Mouse (Mus musculus) B cell, adult 2 months (primary cell): ENCODE results near the gene BC004004.
"Not testable (repeated sequence)": the region's sequence is repeated elsewhere in the genome, so short reads cannot be mapped to it uniquely, and the experiment has no call there.

Experiments
- DNase-seq, 2 experiments: peaks; one replicate each; pipeline ENCODE4 v3.0.0; 2022

The BC004004 gene

DNA sequence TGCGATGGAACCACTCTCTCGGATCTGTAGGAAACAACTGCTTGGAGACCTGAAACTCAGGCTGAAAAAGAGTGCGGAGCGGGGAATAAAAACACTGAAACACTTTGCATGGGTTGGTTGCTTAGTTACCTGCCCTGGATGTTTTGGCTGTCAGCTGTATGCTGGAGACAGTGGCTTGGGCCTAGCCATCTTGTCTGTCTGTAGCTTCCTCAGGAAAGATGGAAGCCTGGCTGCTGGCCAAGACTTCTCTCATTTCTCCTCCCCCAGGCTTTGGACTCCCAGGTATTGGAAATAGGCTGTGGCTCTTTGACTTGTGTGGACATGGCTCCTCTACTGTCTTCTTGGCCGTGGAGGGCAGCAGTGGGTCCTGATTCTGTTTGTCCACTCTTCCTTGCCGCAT, 32.8 kb downstream of the BC004004 start:
- no peak for DNase-seq

DNA sequence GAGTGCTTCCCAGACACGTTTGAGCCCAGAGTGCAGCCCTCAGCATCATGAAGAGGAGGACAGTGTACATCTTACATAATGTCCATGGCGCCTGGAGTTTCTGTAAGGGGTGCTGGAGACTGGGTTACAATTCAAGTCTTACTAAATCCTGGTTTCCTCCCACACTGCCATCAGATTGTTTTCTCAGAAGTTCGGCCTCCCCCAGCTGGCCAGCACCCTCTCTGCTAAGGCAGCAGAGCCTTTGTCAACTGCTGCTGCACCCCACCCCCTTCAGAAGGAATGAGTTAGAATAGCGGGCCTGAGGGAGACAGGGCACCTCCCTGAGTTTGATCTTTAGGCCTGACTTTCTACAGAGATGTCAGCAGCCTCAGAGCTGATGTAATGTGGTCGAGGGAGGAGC, 33.6 kb downstream of the BC004004 start:
- DNase-seq, result no peak

DNA sequence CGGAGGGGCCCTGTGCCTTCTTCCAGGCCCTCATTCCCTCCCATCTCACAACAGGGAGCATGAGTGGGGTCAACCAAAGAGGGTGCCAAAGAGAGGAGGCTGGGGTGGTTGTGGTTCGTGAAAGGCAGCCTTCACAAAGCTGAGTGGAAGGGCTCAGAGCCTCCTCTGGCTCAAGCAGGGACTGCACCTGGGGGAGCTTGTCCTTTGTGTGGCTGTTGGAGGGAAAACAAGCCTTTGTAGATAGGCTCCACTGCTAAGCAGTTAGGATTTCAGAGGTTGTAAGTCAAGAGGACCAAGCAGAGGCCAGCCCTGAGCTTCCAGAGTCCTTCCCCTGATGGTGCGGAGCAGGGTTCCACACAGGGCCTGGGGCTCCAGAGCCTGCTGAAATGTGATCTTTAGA, 34.5 kb downstream of the BC004004 start:
- peak; percentile 57 to 62 for DNase-seq

DNA sequence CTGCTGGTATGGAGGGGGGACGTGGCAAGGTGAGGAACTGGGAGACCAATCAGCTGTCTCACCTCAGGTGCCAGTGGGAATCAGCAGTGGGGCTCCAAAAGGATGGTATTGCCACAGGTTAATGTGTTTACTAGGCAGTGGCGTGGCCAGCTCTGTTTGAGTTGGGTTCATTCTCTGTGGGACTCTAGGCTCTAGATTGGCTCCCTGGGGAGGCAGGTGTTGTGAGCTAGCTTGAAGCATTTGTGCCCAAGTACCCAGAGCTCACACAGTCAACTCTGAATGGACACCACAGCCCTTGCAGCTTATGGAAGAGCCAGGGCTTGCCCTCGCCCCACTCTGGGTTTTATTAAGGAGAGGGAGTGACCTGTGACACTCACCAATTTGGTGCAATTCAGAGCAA, 35.3 kb downstream of the BC004004 start:
- DNase-seq, result peak; percentile 24 to 39

DNA sequence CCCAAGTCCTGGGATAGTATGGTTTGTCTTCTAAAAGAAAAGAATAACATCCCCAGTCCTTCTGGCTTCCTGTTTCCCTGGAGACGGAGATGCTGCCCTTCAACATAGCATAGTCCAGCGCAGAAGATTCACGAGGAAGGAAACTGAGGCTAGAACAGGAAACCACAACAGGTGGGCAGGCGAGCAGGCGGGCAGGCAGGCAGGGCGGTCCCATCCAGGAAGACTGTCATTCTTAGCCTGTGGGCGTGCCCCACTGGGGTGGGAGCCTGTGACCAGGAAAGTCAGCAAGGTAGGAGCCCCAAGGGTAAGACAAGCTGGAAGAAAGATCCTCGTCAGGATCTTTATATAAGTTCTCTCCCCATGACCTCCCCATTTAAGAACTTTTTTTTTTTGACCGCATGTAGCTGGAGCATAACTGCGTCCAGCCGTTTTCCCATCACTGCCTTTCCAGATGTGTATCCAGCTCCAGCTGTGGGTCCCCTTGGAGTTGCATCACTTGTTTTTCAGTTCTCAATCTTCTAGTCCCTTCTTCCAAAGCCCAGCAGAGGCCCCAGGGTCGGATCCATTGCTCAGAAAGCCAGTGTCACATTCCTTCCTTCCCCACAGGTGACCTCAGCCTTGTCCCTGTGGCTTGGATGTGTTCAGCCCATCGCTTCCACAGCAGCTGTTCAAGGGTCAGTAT, 35.9 kb downstream of the BC004004 start:
- DNase-seq, result peak; percentile 59 to 62

DNA sequence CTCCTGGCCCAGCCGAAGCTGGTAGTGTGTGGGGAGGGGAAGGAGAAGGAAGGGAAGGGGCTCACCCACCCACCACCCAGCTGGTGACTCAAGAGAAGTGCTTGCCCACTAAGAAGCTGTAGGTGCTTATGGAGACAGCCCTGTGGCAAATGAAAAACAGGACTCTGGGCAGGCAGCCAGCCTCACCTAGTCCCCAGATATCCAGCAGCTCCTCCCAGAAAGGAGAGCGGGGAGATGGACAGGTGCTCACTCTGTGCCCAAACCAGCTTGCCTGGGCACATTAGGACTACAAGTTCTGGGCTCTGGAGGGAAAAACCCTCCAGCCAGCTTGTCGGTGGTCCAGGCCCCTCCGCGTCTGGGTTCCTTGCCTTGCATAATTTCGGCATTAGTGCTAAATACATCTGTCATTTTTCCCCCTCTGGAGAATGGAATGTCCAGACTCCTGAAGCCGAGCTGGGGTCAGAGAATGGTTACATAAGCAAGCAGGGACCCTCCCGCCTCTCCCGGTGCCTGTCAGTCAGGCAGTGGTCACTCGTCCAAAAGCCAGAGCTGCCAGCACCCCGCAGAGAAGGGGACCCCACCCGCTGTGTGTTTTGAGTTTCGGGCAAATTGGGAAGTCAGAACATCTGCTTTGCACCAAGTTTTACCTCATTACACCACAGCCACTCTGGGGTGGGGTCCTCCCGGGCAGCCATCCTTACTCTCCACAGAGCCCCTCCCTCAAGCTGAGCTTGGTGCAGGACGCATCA, 36.6 kb downstream of the BC004004 start:
- peak; percentile 31 to 39 for DNase-seq

DNA sequence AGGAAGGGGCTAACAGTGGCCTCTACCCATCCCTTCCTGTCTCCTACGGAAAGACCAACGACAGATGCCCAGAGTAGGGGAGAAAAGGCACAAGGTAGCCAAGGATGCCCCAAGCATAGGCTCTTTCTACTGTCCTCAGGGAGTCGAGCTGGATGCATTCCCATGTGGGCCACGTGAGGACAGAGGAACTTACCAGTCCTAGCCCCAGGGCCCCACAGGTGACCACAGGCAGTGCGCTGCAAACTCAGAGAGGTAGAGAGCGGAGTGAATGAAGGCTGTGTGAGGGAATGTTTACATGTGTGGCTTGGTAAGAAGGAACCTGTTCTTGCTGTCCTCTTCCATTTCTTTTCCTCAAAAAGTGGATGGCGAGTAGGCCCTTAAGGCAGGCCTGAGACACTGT, 37.3 kb downstream of the BC004004 start:
- DNase-seq, result peak; percentile 41 to 48

DNA sequence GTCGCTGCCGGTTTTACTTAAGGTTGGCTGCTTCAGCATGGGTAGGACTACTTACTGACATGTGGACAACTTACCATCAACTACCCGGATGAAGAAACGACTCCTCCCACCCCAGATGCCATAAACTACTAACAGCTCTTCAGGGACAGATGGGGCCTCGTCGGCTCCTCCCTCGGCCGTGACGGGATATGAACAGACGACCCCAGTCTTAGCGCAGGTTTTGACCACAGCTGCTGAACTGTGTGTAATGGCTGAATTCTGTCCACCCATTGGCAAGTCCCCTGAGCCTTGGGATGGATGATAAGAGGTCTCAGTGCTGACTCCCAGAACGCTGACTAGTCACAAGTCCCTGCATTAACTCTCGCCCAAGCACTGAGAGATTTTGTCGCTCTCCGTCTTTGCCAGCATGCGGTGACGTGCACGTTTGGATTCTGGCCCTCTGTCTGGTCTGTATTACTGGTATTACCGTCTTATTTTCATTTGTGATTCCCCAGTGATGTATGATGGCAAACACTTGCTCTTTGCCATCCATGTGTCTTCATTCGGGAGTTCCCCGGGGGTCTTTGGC, 41.6 kb downstream of the BC004004 start:
- no peak for DNase-seq

DNA sequence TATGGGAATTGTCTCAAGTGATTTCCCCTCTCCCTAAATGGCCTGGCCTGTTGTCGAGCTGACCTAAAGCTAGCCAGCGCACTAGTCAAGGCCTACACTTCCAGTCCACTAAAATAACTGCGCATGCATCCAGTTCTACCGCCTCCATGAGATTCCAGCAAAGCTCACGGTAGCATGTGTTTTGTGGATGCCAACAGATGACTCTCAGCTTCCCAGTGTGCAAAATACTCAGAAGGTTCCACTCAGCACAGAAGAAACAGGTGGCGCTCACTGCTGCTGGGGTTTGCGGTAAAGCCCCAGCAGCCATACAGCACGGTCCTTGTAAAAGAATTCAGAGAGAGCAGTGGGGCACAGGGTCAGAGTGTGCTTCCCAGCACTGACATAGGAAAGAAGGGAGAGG, 43.0 kb downstream of the BC004004 start:
- no peak for DNase-seq

DNA sequence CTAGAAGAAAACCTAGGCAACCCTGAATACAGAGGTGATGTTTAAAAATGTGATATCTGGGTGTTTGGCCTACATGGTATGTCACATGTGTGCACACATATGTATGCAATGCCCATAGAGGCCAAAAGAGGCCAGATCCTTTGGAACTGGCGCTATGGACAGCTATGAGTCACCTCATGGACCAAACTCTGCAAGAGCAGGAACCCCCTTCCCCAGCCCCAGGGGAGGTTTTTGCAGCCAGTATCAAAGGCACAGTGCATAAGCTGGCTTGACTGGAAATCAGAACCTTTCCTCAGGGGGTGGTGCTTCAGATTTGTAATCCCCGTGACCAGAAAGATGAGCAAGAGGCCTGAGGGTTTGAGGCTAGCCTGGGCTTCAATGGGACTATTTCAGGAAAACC, 43.5 kb downstream of the BC004004 start:
- no peak for DNase-seq

DNA sequence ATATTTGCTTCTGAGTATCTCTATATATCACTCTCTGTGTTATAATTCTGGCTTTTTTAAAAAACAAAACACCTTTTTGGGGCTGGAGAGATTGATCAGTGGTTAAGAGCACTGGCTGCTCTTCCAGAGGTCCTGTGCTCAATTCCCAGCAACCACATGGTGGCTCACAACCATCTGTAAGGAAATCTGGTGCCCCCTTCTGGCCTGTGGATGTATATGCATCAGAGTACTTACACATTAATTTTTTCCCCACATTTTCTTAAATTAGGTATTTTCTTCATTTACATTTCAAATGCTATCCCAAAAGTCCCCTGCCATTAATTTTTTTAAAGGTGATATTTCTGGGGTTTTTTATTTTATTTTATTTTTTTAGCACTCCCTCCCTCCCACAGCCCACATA, 44.7 kb downstream of the BC004004 start:
- DNase-seq, result peak; percentile 44 to 52

DNA sequence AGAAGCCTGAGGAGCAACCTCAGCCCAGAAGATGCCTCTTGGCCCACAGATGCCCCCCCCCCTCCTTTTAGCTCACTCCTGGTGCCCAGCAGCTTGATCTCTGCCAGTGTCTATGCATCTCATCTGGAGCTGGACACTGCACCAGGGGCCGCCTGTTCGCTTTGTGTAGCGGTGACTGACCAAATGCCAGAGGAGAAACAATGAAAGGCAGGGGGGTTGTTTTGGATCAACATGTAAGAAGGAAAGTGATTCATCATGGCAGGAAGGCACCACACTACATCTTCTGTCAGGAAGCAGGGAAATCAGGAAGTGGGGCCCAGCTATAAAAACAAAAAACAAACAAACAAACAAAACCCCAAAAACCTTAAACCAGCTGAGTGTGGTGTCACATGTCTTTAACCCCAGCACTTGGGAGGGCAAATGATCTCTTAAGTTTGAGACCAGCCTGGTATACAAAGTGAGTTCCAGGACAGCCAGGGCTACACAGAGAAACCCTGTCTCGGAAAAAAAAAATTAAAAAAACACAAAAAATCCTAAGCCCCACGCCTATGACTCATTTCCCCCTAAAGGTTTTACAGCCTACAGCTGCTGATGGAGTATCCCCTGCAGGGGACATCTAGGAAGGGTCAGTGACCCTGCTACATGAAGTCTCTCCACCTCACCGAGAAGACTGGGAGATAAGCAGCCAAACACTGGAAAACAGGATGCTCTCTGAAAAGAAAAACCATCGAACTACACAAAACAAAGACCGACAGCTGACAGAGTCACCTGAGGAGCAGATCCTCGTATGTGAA, 47.3 kb downstream of the BC004004 start:
- no peak for DNase-seq

DNA sequence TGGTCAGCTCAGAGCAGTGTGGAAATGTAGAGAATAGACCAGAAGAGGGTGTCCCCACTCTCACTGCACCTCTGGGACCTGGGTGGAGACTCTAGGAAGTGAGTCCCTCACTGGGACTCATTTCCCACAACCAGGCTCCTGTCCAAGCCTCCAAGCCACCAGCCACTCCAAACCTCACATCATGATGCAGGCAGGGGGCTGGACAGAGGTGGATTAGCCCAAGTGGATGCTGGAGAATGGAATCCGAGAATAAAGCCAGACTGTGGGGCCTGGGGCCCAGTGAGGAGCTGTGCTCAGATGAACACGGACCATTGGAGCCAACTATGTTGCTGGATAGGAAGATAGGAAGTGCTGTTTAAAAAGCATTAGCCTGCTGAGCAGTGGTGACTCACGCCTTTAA, 48.3 kb downstream of the BC004004 start:
- no peak for DNase-seq

DNA sequence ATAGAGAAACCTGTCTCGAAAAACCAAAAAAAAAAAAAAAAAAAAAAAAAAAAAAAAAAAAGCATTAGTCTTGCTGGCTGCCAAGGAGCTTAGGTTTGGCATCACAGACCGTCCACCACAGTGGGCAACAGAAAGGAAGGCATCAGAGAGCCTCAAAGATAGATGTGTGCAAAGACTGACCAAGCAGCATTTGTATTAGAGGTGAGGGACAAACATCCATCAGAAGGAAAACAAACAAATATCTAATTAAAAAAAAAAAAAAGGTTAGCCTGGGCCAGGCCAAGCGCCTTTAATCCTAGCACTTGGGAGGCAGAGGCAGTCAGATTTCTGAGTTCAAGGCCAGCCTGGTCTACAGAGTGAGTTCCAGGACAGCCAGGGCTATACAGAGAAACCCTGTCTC, 48.8 kb downstream of the BC004004 start, which contains the start of gene Pi16:
Gene Pi16 (plus strand): TSS at position 301 of the 400 bp plus-strand sequence.
- DNase-seq, result not testable (repeated sequence)

DNA sequence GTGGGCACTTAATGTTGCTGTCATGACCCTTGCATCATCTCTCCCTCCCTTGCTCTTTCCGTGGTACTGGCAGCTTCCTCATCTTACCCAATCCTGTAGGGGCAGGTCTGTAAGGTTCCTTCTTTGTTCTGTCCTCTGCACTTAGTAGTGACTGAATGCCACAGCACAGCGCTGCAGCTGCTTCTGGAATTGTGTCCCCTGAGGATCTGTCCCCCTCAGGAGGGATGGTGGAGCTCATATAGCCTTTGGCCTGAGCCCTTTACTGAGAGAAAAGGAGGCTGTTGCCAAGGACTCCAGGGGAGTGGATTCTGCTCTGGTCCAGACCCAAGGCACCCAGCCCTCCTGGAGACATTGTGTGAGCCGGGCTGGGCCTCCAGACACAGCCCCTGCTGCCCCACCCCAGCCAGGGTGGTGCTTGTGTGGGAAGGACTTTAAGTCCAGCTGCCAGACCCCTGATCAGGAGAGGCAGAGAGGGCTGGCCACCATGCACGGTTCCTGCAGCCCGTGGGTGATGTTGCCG, 50.2 kb downstream of the BC004004 start:
- DNase-seq, result no peak

DNA sequence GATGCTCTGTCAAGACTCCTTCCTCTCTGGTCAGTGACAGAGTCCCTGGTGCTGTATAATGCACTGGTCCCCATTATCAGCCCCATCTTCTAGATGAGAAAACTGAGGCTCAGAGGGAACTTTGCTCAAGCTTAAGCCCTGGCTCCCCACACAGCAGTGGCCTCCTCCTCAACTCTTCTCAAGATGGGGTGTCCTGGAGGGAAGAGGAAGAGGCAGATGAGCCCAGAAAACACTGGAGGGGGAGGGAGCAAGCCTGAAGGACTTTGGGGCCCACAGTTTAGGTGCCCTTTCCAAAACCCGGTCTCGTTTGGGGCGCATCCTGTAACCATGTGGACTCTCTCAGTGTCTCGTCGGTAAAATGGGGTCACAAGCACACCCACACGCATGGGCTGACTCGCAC, 50.9 kb downstream of the BC004004 start:
- DNase-seq, result no peak

DNA sequence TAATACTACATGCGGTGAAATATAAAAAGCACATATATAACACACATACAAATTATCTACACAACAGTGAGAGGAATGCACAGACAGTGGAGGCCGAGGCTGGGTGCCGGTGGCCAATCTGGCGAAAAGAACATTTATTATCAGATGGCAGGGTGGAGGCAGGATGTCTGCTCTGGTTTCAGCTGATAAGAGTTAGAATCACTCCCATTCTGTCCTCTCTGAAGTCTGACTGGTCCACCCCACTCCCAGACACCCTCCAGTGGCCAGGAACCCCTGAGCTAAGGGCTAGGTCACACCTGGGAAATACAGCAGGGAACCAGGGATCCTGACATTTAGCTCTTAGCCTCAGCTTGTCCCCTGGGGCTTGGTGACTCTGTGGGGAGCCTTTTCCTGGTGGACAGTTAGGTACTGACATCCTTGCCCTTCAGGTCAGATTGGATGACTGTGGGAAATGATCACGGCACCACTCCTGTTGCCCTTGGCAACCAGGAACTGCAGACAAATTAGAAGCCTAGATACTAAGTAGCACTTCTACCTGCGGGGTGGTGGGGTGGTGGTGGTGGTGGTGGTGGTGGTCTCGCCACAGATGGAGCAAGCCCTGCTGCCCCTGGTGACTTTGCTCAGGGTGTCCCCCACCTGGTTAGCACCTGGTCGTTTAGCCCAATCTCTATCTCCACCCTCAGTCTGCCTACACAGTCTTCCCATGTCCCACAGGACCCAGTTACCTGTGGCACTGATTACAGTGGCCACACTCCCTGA, 51.5 kb downstream of the BC004004 start:
- DNase-seq, result no peak

DNA sequence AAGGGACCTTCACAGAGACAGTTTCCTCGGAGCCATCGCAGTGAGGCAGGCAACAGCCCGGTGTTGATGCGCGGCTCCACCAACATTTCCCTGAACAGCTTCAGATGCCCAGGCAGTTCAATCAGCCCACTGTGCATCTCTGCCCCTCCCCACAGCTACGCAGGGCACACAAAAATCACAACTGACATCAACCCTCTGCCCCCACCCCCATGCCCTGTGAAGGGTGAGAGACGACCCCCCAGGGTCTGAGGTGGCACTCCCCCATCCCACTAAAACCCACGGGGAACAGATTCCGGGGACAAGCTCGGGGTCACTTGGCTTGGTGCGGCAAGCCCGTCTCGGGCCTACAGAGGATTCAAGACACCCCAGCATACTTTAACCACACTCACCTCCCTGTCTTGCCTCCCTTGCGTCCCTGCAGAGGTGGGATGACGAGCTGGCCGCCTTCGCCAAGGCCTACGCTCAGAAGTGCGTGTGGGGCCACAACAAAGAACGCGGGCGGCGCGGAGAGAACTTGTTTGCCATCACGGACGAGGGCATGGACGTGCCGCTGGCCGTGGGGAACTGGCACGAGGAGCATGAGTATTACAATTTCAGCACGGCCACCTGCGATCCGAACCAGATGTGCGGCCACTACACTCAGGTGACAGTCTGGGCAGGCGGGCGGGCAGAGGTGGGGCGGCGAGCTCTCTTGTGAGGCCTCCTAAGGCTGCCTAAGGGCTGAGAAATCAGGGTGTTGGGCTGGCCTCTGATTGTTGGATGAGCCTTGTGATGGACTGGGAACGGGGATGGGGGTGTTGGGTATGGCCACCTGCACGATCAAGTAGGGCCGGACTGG, 53.4 kb downstream of the BC004004 start:
- DNase-seq, result no peak

DNA sequence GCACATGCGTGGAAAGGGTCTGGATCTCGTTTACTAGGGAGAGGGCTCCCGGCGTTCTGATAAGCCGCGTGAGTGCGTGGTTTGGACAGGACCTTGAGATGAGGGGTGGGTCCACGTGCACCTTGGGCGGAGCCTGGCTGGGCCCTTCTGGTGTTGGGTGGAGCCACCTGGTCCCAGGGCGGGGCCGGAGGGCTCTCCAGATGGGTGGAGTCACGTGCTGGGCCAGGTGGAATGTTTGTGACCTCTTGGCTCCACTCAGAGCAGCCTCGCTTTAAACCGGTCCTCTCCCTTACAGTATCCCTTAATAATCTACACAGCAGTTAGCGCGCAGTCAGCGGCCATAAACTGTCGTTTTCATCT, 54.0 kb downstream of the BC004004 start:
- no peak for DNase-seq

DNA sequence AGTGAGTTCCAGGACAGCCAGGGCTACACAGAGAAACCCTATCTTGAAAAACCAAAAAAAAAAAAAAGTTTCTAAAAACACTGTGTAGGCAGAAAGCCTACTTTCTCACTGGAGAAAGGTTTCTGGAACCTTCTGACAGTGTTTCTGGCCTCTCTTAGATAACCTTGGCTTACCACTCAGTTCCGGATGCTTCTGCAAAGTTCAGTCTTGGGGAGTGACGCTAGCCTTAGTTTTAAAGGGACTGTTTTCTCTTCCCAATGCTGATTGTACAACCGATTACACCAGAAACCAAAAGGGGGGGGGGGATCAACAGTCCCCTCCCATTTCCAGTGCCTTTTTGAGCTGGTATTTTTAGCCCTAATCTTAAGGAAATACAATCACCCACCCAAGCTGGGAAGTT, 55.0 kb downstream of the BC004004 start:
- DNase-seq, result no peak

DNA sequence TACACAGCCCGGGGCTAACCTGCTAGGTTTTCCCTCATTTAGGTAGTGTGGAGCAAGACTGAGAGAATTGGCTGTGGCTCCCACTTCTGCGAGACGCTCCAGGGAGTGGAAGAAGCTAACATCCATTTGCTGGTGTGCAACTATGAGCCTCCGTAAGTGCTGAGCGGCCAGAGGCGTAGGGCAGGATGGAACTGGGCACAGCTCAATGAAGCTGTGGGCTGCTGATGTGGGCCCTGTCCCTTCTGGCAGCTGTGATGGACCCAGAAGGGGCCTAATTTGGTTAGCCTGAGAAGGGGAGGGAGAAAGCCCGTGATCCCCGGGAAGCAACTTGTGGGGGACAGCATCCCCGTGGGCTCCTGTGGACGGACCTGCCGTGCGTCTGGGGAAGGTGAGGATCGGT, 57.2 kb downstream of the BC004004 start:
- no peak for DNase-seq
